Mouse (Mus musculus) lung, embryonic 14.5 days (tissue): ENCODE results near the gene Naaladl2. TPM values are rescaled to one million over a fixed set of nuclear protein-coding genes. Genes with fewer than 3 reads are reported as not detected.

Experiments used
- ATAC-seq: fragments of 200-750 bp; cut with Nextera tagmentation; 2 replicates; pipeline ENCODE4 v1.8.0; 2017; ENCODE audit warnings: mild to moderate bottlenecking, moderate TSS enrichment, moderate library complexity; ENCODE audit not compliant: insufficient read depth
- DNase-seq: peaks from one replicate; pipeline ENCODE4 v3.0.0-alpha.2; 2015
- H3K27ac ChIP-seq: fragments of 300-500 bp; sonication (generic); 2 replicates; pipeline ENCODE4 v1.5.1; 2014; ENCODE audit warnings: low read depth, mild to moderate bottlenecking, moderate library complexity
- H3K27me3 ChIP-seq: fragments of 300-500 bp; sonication (generic); 2 replicates; pipeline ENCODE4 v1.6.1; 2014; ENCODE audit warnings: low read length, control low read depth; ENCODE audit not compliant: insufficient read depth
- H3K36me3 ChIP-seq: fragments of 300-500 bp; sonication (generic); 2 replicates; pipeline ENCODE4 v1.6.1; 2014; ENCODE audit warnings: control low read depth; ENCODE audit not compliant: insufficient read depth
- H3K4me1 ChIP-seq: fragments of 300-500 bp; sonication (generic); 2 replicates; pipeline ENCODE4 v1.6.1; 2014; ENCODE audit warnings: antibody characterized with exemption, control low read depth; ENCODE audit not compliant: insufficient read depth
- H3K4me2 ChIP-seq: fragments of 300-500 bp; sonication (generic); 2 replicates; pipeline ENCODE4 v1.6.1; 2014; ENCODE audit warnings: mild to moderate bottlenecking
- H3K4me3 ChIP-seq: fragments of 300-500 bp; sonication (generic); 2 replicates; pipeline ENCODE4 v1.5.1; 2014; ENCODE audit warnings: low read depth, low read length
- H3K9ac ChIP-seq: fragments of 300-500 bp; sonication (generic); 2 replicates; pipeline ENCODE4 v1.6.1; 2014
- H3K9me3 ChIP-seq: fragments of 300-500 bp; sonication (generic); 2 replicates; pipeline ENCODE4 v1.6.1; 2016; ENCODE audit warnings: low read depth, low read length, control low read depth
- CTCF ChIP-seq: IDR thresholded peaks from 2 replicates; pipeline ENCODE4 v1.5.1; 2016; ENCODE audit warnings: antibody characterized with exemption, low read depth
- WGBS: fragments of 180-500 bp; shearing (Covaris S2); extraction: QIAGEN DNeasy Blood & Tissue Kit; methylation state at CpG from one replicate; pipeline ENCODE4 v1.1.7; 2014; 5-methylcytosine and 5-hydroxymethylcytosine counted together
- polyA plus RNA-seq: library from polyadenylated mRNA; unstranded; fragments of >200 nt; fragmentation: Nextera tagmentation; extraction: Ambion mirVana; gene quantifications from 2 replicates; pipeline ENCODE4 v1.2.1, GENCODE M21; 2014

Naaladl2 gene
- polyA plus RNA-seq, 1 experiment from 2014 or later, result 1.8 TPM

- Histone ChIP-seq H3K36me3 (no peaks in the 10 kb centered on the region), H3K9me3 (no peaks in the 10 kb centered on the region), H3K4me1 (no peaks in the 10 kb centered on the region), H3K27me3 (no peaks in the 10 kb centered on the region), H3K4me2 (no peak overlapping the region), H3K9ac (no peak overlapping the region), H3K27ac (no peak overlapping the region), H3K4me3 (no peak overlapping the region)
- no peak for TF ChIP-seq CTCF
- ATAC-seq (no peak), DNase-seq (no peak)
- 72% methylated on average over 2 of the region's 2 CpGs for WGBS
These were observed 291.1 kb downstream of the Naaladl2 start for GRCm38 (mm10) chr3:24852936-24853335.

DNA sequence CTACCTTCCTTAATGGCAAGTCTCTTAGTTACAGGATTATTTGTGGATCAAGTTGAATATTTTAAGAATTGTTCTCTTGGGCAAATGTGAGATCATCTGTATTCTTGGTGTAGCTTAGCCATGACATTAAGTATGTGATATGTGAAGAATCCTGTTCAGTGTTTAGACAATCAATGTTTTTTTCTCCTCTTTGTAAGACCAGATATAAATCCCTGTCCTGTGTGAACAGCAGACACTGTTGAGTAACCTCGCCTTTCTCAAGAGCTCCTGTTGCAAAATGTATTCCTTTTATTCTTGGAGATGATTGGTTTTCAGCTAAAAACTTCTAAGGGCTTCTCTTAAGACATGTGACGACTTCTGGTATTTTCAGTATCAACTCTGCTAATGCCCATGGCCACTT lies 347.3 kb downstream of the Naaladl2 start:
- Histone ChIP-seq H3K4me1 (no peaks in the 10 kb centered on the region), H3K4me2 (no peak overlapping the region), H3K27me3 (no peaks in the 10 kb centered on the region), H3K9ac (no peak overlapping the region), H3K27ac (no peak overlapping the region), H3K9me3 (no peaks in the 10 kb centered on the region), H3K36me3 (no peaks in the 10 kb centered on the region), H3K4me3 (no peak overlapping the region)
- WGBS, result 28% methylated on average over 2 of the region's 2 CpGs
- TF ChIP-seq CTCF, result no peak
- ATAC-seq (peak; percentile 47; the same call in 1 of the 2 replicates), DNase-seq (peak; percentile 35)

DNA sequence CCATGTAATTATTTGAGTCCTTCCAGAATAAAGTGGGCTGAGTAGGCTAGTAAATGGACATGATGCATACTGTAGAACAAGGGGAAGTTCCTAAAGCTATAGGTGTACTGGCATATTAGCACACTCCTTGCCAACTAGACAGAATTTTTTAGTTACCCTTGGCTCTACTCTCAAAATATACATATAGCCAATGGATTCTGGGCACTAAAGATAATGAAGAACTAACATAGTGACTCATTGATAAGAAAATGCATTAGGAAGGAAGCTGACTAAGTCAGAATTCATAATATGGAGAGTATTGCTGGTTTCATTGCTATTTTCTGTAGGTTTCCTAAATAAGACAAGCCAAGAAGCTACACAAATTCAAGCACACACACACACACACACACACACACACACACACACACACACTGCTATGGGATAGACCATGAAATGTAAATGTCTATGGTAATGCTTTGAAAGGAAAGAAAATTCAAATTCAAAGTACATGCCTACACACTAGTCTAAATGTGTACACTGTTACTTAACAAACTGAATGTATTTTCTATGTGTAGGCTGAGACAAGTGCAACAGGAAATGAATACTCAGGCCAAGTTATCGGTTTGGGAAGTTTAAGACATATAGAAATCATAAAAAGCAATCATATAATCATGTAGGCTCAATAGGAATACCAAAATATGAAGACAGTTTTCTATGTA lies 356.5 kb downstream of the Naaladl2 start:
- WGBS, result 77% methylated on average over 1 of the region's 1 CpGs
- Histone ChIP-seq H3K36me3 (no peaks in the 10 kb centered on the region), H3K27me3 (no peaks in the 10 kb centered on the region), H3K9me3 (no peaks in the 10 kb centered on the region), H3K4me3 (no peak overlapping the region), H3K9ac (no peak overlapping the region), H3K4me2 (no peak overlapping the region), H3K4me1 (peaks cover 5% of the 10 kb centered on the region; the same call in 1 of the 2 replicates), H3K27ac (no peak overlapping the region)
- ATAC-seq (no peak), DNase-seq (no peak)
- no peak for TF ChIP-seq CTCF

DNA sequence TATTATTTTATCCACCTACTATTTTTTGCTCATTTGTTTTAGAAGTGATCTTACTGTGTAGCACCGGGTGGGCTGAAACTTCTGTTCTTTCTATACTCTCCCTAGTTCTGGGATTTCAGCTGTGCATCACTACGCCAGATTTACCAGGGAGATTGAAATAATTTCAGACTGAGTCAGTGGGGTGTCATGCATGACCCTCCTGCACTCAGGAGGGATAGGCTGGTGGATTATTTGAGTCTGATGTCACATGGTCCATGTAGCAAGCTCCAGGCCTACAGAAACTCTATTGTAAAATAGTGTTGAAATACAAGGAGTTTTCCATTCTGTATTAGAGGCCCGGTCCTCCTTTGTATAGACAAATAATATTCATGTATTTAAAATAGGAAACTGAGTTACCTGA lies 360.0 kb downstream of the Naaladl2 start:
- Histone ChIP-seq H3K4me2 (no peak overlapping the region), H3K36me3 (no peaks in the 10 kb centered on the region), H3K9ac (no peak overlapping the region), H3K27me3 (no peaks in the 10 kb centered on the region), H3K27ac (no peak overlapping the region), H3K9me3 (no peaks in the 10 kb centered on the region), H3K4me3 (no peak overlapping the region), H3K4me1 (peaks cover 5% of the 10 kb centered on the region; the same call in 1 of the 2 replicates)
- no peak for ATAC-seq
- TF ChIP-seq CTCF, result no peak
- 85% methylated on average over 3 of the region's 3 CpGs for WGBS
- no peak for DNase-seq

- no peaks in the 10 kb centered on the region for H3K27me3 ChIP-seq
- peak overlapping the region; percentile 31 for H3K4me3 ChIP-seq
- 24% methylated on average over 7 of the region's 7 CpGs for WGBS
- H3K36me3 ChIP-seq, result no peaks in the 10 kb centered on the region
- peaks cover 5% of the 10 kb centered on the region; the same call in 1 of the 2 replicates for H3K4me1 ChIP-seq
- H3K9me3 ChIP-seq, result no peaks in the 10 kb centered on the region
- ATAC-seq, result peak; percentile 86
- peak overlapping the region; percentile 54 for H3K4me2 ChIP-seq
- H3K9ac ChIP-seq, result no peak overlapping the region; the same call in 1 of the 2 replicates
- no peak for TF ChIP-seq CTCF
- peak overlapping the region; percentile 80 for H3K27ac ChIP-seq
- DNase-seq, result peak; percentile 60
These were observed 360.6 kb downstream of the Naaladl2 start for GRCm38 (mm10) chr3:24783462-24783829.

DNA sequence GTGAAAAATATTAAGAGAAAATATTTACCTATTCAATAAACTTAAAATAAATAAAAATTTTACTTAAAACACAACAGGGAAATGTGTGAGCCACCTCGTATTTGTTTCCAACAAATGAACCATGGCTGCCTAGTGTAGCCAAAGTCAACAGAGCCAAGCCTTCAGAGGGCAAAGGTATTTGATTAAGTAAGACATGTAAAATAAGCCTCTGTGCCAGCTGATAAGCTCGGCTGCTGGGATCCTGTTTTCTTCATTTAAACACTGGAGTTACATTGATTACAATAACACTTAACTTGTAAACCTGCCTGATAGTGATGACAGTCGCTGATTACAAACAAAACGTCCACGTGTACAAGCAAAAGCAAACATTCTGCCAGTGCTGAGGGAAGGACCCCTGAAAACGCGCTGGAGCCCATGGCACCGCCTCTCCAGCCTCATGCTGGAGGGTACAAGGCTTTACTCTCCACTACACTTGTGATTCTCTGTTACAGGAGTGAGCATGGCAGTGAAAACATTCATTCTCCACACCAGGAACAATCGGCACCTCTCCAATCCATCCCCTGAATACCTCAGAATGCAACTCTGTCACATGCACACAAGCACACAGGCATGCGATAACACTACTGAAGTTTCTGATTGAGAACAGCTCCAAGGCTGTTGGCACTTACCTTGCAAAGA lies 361.1 kb downstream of the Naaladl2 start:
- Histone ChIP-seq H3K4me1 (peaks cover 5% of the 10 kb centered on the region; the same call in 1 of the 2 replicates), H3K27ac (peak overlapping the region; percentile 80; the same call in 1 of the 2 replicates), H3K9ac (no peak overlapping the region; the same call in 1 of the 2 replicates), H3K4me3 (peak overlapping the region; percentile 31), H3K9me3 (no peaks in the 10 kb centered on the region), H3K4me2 (peak overlapping the region; percentile 54), H3K36me3 (no peaks in the 10 kb centered on the region), H3K27me3 (no peaks in the 10 kb centered on the region)
- DNase-seq (peak; percentile 46), ATAC-seq (peak; percentile 62; the same call in 1 of the 2 replicates)
- no peak for TF ChIP-seq CTCF
- 10% methylated on average over 10 of the region's 10 CpGs for WGBS

- DNase-seq, result no peak
These were observed 362.4 kb downstream of the Naaladl2 start for GRCm38 (mm10) chr3:24781687-24782086.

More at GRCm38 (mm10) chr3:24781687-24782086, 362.4 kb downstream of the Naaladl2 start:
- H3K4me3 ChIP-seq, result no peak overlapping the region
- peaks cover 5% of the 10 kb centered on the region; the same call in 1 of the 2 replicates for H3K4me1 ChIP-seq
- no peak overlapping the region for H3K4me2 ChIP-seq
- no peaks in the 10 kb centered on the region for H3K27me3 ChIP-seq
- no peak overlapping the region for H3K9ac ChIP-seq
- 81% methylated on average over 2 of the region's 2 CpGs for WGBS
- no peak for ATAC-seq
- H3K9me3 ChIP-seq, result no peaks in the 10 kb centered on the region
- no peak for TF ChIP-seq CTCF
- H3K36me3 ChIP-seq, result no peaks in the 10 kb centered on the region
- no peak overlapping the region for H3K27ac ChIP-seq
